Mouse (Mus musculus) layer of hippocampus, adult 6 months (tissue): Measurements from ENCODE around the gene Srm. TPM values are rescaled to one million over a fixed set of nuclear protein-coding genes. Genes with fewer than 3 reads are reported as not detected.

Experiments used
- long read RNA-seq, 2 experiments: library from polyadenylated mRNA; unstranded; transcript quantifications; one replicate each; pipeline ENCODE4 v2.0.0; 2019 to 2020
- polyA plus RNA-seq: library from polyadenylated mRNA; unstranded; fragments of <200 nt; fragmentation: Nextera tagmentation; gene quantifications from 2 replicates; pipeline ENCODE4 v1.2.3, GENCODE M21; 2021

Gene Srm
- 83.7 and 83.8 TPM in 2 replicates for polyA plus RNA-seq
- long read RNA-seq, experiment 1, transcript Srm-201 (7 exons, 1,338 nt), result major isoform, 103 of 114 reads
- long read RNA-seq, experiment 1, partial matches to known transcripts, result 9 of 114 reads
- long read RNA-seq, experiment 1, other reads (novel, unspliced or antisense), result 2 of 114 reads
- long read RNA-seq, experiment 2, transcript Srm-201 (7 exons, 1,338 nt), result major isoform, 208 of 225 reads
- long read RNA-seq, experiment 2, partial matches to known transcripts, result 10 of 225 reads
- long read RNA-seq, experiment 2, other reads (novel, unspliced or antisense), result 7 of 225 reads

DNA sequence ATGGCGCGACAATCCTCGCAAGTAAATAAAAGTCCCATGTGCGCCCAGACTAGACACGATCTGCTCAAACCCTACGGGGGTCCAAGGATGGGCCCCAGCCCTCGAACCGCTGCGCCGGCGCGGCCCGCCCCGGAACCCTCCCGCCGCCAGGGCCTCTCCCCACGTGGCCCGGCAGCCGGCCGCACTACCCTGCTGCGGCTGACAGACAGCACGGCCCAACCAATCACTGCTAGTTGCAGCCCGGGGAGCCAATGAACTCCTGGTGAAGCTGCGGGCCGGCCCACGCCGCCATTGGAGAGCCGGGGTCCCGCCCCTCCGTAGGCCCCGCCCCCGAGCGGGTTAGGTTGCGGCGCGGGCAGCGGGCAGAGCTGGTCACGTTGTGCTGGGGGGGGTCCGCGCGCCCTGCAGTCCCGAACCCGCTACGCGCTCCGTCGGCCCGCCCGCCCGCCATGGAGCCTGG is at the start of gene Srm:
Gene Srm, plus strand, starts transcription at position 333 of the 460 bp plus-strand sequence.

DNA sequence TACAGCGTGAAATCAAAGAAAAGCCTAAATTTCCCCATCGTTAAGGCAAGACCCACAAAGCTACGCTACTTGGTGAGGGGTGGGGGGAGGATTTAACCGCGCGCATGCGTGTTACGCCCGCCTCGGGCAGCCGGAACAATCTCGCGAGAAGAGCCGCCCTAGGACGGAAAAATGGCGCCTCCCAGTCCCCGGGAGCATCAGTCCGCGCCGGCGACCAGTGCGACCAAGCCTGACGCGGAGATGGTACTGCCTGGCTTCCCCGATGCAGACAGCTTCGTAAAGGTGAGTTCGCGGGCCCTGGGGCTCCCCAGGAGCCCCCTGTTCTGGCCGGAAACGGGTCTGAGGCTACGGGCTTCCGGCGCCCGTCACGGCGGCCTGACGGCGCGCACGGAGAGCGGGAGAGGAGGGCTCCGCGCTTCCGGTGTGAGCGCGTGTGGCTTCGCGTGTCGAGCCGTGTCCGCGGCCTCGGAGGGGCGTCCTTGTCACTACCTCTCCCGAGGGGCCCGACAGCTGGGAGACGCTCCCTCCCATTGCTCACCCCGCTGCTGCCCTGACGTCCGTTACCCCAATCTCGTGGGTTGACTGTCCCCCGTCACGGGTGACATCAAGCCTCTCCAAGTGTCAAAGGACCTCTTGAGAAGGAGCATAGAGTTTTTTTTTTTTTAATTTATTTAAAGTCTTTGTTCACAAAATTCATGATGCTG is 32.9 kb upstream of the Srm start, which contains the start of gene Exosc10:
Gene Exosc10, plus strand, starts transcription at position 133 of the 704 bp plus-strand sequence.

DNA sequence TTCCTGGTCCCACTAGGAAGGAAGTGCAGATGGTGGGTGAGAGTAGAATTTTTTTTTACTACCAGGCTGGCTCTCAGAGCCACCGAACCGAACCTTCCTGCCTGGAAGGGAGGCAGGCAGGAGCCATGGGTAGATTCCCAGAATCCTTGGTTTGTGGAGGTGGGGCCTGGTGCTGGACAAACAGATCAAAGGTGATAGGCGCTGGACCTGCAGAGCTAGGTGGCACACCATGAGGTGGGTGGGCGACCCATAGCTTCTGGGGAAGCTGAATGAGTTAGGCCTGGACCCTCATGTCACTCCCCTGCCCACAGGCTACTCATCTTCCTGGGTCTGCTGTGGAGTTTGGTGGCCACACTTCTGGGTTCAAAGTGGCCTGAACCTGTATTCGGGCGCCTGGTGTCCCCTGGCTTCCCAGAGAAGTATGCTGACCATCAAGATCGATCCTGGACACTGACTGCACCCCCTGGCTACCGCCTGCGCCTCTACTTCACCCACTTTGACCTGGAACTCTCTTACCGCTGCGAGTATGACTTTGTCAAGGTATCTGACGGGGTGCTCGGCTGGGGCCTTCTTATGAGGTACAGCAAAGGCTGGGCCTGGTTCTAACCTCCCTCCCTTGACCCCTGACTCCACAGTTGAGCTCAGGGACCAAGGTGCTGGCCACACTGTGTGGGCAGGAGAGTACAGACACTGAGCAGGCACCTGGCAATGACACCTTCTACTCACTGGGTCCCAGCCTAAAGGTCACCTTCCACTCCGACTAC is 11.2 kb downstream of the Srm start, which contains the start of gene Masp2:
Gene Masp2, plus strand, starts transcription at position 198 of the 764 bp plus-strand sequence.

DNA sequence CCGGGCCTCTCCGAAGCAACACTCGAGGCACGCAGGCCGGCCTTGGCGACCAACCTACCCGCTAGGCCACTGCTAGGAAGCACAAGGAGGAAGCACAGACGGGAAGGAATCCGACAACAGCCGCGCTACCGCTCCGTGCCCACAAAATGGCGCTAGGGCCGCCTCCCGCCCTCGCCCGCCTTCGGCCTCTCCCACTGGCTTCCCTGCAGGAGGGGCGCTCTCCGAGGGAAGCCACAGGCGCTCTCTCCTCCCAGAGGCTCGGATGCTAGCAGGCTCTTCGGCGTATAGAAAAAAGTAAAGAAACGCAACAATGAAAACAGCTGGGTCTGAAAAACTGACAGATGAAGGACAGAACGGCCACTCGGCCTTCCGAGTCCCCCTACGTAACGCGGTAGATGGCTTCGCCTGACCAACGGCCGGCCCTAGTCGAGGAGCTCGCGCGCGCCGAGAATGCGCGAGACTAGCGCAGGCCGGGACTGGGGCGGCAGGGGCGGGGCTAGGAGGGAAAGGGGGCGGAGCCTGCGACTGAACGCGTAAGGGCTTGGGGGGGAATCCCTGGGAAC is 35.4 kb downstream of the Srm start, which contains the start of gene Tardbp:
Gene Tardbp, minus strand, starts transcription at position 397 of the 563 bp plus-strand sequence.

DNA sequence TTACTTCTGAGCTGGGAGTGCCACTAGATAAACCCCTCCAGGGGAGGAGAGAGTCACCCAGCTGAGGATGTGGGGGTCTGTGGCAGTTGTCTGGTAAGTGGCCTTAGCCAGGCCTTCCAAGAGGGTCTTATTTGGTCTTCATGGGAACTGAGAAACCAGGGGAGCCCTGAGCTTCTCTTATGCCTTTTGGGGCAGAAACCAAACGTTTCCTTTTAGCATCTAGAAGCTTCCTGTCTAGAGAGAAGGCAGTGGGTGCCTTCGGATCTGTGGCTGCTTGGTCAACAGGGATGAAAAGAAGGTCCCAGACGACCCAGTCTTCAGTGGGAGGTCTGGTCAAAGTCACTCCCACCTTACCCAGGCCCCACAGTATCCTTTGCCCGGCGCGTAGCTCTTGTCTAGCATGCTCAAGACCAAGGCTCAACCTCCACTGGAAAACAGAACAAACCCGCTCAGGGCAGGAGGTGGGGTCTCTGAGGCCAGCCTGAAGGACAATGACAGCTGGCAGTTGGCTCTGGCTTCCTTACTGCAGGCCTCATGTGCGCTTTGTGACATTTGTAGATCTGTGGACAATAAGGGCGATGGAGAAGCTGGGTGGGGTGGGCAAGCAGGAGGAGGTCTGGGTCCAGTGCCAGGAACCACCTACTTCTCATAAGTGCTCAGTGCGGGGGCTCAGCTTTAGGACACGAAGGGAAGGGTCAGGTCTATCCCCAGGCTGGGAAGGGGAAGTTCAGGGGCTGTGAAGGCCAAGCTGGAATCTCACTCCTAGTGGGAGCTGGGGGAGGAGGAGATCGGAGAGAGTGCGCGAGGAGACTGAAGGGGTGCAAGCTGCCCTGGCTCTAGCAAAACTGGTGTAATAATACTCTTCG is 52.2 kb downstream of the Srm start, which contains the start of gene Gm572:
Gene Gm572, plus strand, starts transcription at position 27 of the 866 bp plus-strand sequence.

Other genes starting within 250 kb of the Srm start
- 4.4 and 5.7 TPM in 2 replicates for gene Ubiad1, start 146.7 kb upstream of the Srm start, polyA plus RNA-seq
- gene Mtor, start 142.9 kb upstream of the Srm start, polyA plus RNA-seq, result 19.7 and 23.0 TPM in 2 replicates
- gene Angptl7, start 91.0 kb upstream of the Srm start, polyA plus RNA-seq, result 0.09 and 0.30 TPM in 2 replicates
- gene Exosc10, start 33.1 kb upstream of the Srm start, polyA plus RNA-seq, result 34.8 and 37.4 TPM in 2 replicates
- not detected in 2 replicates for gene Masp2, start 11.1 kb downstream of the Srm start, polyA plus RNA-seq
- gene Tardbp, start 35.5 kb downstream of the Srm start, polyA plus RNA-seq, result 32.0 and 33.6 TPM in 2 replicates
- not detected in 2 replicates for gene Gm572, start 51.8 kb downstream of the Srm start, polyA plus RNA-seq
- gene Casz1, start 212.9 kb downstream of the Srm start, polyA plus RNA-seq, result 0.31 and 0.40 TPM in 2 replicates